Mouse (Mus musculus) CH12.LX (cell line): ENCODE data around the gene Igsf6. TPM values are rescaled to one million over a fixed set of nuclear protein-coding genes. Genes with fewer than 3 reads are reported as not detected.
A peak's percentile ranks its signal among the peaks of the same experiment; 100 is the strongest.

Source experiments
- DNase-seq: peaks from one replicate; pipeline ENCODE4 v3.0.0-alpha.2; 2013; ENCODE audit errors: extremely low read depth
- H3K27ac ChIP-seq: 2 replicates; pipeline ENCODE4 v1.5.1; 2012; ENCODE audit warnings: low read depth, mild to moderate bottlenecking, control low read depth, moderate library complexity; ENCODE audit not compliant: insufficient read depth
- H3K27me3 ChIP-seq: replicated peaks from 2 replicates; pipeline ENCODE3; 2012; ENCODE audit warnings: inconsistent platforms
- H3K36me3 ChIP-seq, 2 experiments: replicated peaks in 1 of 2; 2 replicates each; pipeline versions ENCODE3 to v1.6.1; 2012; ENCODE audit warnings: inconsistent platforms in 1 of 2, low read length in 1 of 2, mild to moderate bottlenecking in 1 of 2, mixed read lengths in 1 of 2, moderate library complexity in 1 of 2; ENCODE audit not compliant: control insufficient read depth in 1 of 2, insufficient read depth in 1 of 2
- H3K4me1 ChIP-seq, 2 experiments: 2 replicates each; pipeline ENCODE4 v1.6.1; 2012; ENCODE audit warnings: inconsistent platforms in 1 of 2, moderate library complexity in 1 of 2; ENCODE audit not compliant: insufficient read depth in 2 of 2, control insufficient read depth in 1 of 2
- H3K4me2 ChIP-seq: 2 replicates; pipeline ENCODE4 v1.6.1; 2012; ENCODE audit warnings: low read depth, mild to moderate bottlenecking, control low read depth; ENCODE audit not compliant: poor library complexity, insufficient read depth, severe bottlenecking
- H3K4me3 ChIP-seq, 3 experiments: fragments of 150-350 bp in 1 of 3; sonication (generic) in 1 of 3; replicated peaks in 1 of 3; 2 replicates each; pipeline versions ENCODE3 to v1.5.1; 2011 to 2012; ENCODE audit warnings: low read depth in 2 of 3, low read length in 2 of 3, mild to moderate bottlenecking in 2 of 3, moderate library complexity in 2 of 3, control low read depth in 1 of 3, improper control_type of control experiment in 1 of 3, inconsistent platforms in 1 of 3, mixed read lengths in 1 of 3; ENCODE audit not compliant: poor library complexity in 1 of 3
- H3K79me2 ChIP-seq: replicated peaks from 2 replicates; pipeline ENCODE4 v1.6.1; 2012; ENCODE audit warnings: mild to moderate bottlenecking, moderate library complexity; ENCODE audit not compliant: control insufficient read depth, poor library complexity, insufficient read depth, severe bottlenecking; ENCODE audit errors: extremely low read depth
- H3K9ac ChIP-seq: 2 replicates; pipeline ENCODE4 v1.6.1; 2012; ENCODE audit warnings: low read depth, mild to moderate bottlenecking, control low read depth, moderate library complexity; ENCODE audit not compliant: insufficient read depth
- H3K9me3 ChIP-seq: replicated peaks from 2 replicates; pipeline ENCODE3; 2012; ENCODE audit warnings: low read length, inconsistent platforms, mixed read lengths
- BHLHE40 ChIP-seq: IDR thresholded peaks from 2 replicates; pipeline ENCODE4 v1.6.1; 2011; ENCODE audit warnings: mild to moderate bottlenecking, low read depth, low read length, improper control_type of control experiment
- CHD2 ChIP-seq: IDR thresholded peaks from 2 replicates; pipeline ENCODE4 v1.6.1; 2011; ENCODE audit warnings: low read length, improper control_type of control experiment
- CTCF ChIP-seq, 2 experiments: IDR thresholded peaks in 1 of 2; conservative IDR thresholded peaks in 1 of 2; 2 replicates each; pipeline ENCODE4 v1.5.1; 2011 to 2012; ENCODE audit warnings: low read depth in 2 of 2, low read length in 2 of 2, improper control_type of control experiment in 1 of 2, inconsistent platforms in 1 of 2, mild to moderate bottlenecking in 1 of 2, moderate library complexity in 1 of 2
- E2F4 ChIP-seq: IDR thresholded peaks from 2 replicates; pipeline ENCODE4 v1.6.1; 2011; ENCODE audit warnings: low read depth, low read length, improper control_type of control experiment; ENCODE audit not compliant: insufficient replicate concordance
- ELF1 ChIP-seq: IDR thresholded peaks from 2 replicates; pipeline ENCODE4 v1.6.1; 2014; ENCODE audit warnings: low read depth, mild to moderate bottlenecking, inconsistent platforms, low read length, improper control_type of control experiment
- GABPA ChIP-seq: IDR thresholded peaks from 2 replicates; pipeline ENCODE4 v1.6.1; 2012; ENCODE audit warnings: low read depth, low read length, improper control_type of control experiment, inconsistent platforms; ENCODE audit not compliant: insufficient replicate concordance
- IRF4 ChIP-seq: IDR thresholded peaks from 2 replicates; pipeline ENCODE4 v1.6.1; 2014; ENCODE audit warnings: low read depth, mild to moderate bottlenecking, inconsistent platforms, low read length, improper control_type of control experiment
- JUND ChIP-seq: conservative IDR thresholded peaks from 2 replicates; pipeline ENCODE4 v1.6.1; 2011; ENCODE audit warnings: low read depth, low read length, improper control_type of control experiment
- KAT2A ChIP-seq: IDR thresholded peaks from 2 replicates; pipeline ENCODE4 v1.6.1; 2012; ENCODE audit warnings: low read length, improper control_type of control experiment, inconsistent platforms; ENCODE audit not compliant: insufficient replicate concordance
- MAX ChIP-seq: IDR thresholded peaks from 2 replicates; pipeline ENCODE4 v1.6.1; 2011; ENCODE audit warnings: low read length, improper control_type of control experiment
- MAZ ChIP-seq: IDR thresholded peaks from 2 replicates; pipeline ENCODE4 v1.6.1; 2012; ENCODE audit warnings: low read depth, mild to moderate bottlenecking, inconsistent platforms, low read length, improper control_type of control experiment, moderate library complexity
- MEF2A ChIP-seq: IDR thresholded peaks from 2 replicates; pipeline ENCODE4 v1.6.1; 2014; ENCODE audit warnings: low read depth, mild to moderate bottlenecking, inconsistent platforms, low read length, improper control_type of control experiment, borderline replicate concordance
- MXI1 ChIP-seq: IDR thresholded peaks from 2 replicates; pipeline ENCODE4 v1.6.1; 2011; ENCODE audit warnings: mild to moderate bottlenecking, low read depth, low read length, improper control_type of control experiment
- MYC ChIP-seq: IDR thresholded peaks from 2 replicates; pipeline ENCODE4 v1.6.1; 2011; ENCODE audit warnings: low read depth, mild to moderate bottlenecking, improper control_type of control experiment, low read length
- NELFE ChIP-seq: IDR thresholded peaks from 2 replicates; pipeline ENCODE4 v1.6.1; 2011; ENCODE audit warnings: low read depth, low read length, improper control_type of control experiment
- NRF1 ChIP-seq: IDR thresholded peaks from 2 replicates; pipeline ENCODE4 v1.6.1; 2014; ENCODE audit warnings: low read depth, mild to moderate bottlenecking, inconsistent platforms, low read length, improper control_type of control experiment, moderate library complexity
- PAX5 ChIP-seq: IDR thresholded peaks from 2 replicates; pipeline ENCODE4 v1.6.1; 2012; ENCODE audit warnings: low read length, inconsistent platforms, mixed read lengths
- POLR2AphosphoS2 ChIP-seq: IDR thresholded peaks from 2 replicates; pipeline ENCODE4 v1.6.1; 2011; ENCODE audit warnings: low read depth, low read length, improper control_type of control experiment
- RAD21 ChIP-seq: IDR thresholded peaks from 2 replicates; pipeline ENCODE4 v1.6.1; 2011; ENCODE audit warnings: low read depth, mild to moderate bottlenecking, low read length, improper control_type of control experiment, moderate library complexity
- RCOR1 ChIP-seq: conservative IDR thresholded peaks from 2 replicates; pipeline ENCODE4 v1.6.1; 2012; ENCODE audit warnings: low read depth, mild to moderate bottlenecking, inconsistent platforms, low read length, improper control_type of control experiment
- SIN3A ChIP-seq: IDR thresholded peaks from 2 replicates; pipeline ENCODE4 v1.6.1; 2012; ENCODE audit warnings: low read length, improper control_type of control experiment, inconsistent platforms
- SMC3 ChIP-seq: IDR thresholded peaks from 2 replicates; pipeline ENCODE4 v1.6.1; 2011; ENCODE audit warnings: low read depth, low read length, improper control_type of control experiment
- TBP ChIP-seq: conservative IDR thresholded peaks from 2 replicates; pipeline ENCODE4 v1.6.1; 2011; ENCODE audit warnings: low read depth, low read length, improper control_type of control experiment
- TCF12 ChIP-seq: IDR thresholded peaks from 2 replicates; pipeline ENCODE4 v1.6.1; 2014; ENCODE audit warnings: low read depth, mild to moderate bottlenecking, inconsistent platforms, low read length, improper control_type of control experiment
- UBTF ChIP-seq: IDR thresholded peaks from 2 replicates; pipeline ENCODE4 v1.6.1; 2012; ENCODE audit warnings: low read depth, mild to moderate bottlenecking, inconsistent platforms, low read length, improper control_type of control experiment, moderate library complexity
- USF2 ChIP-seq: conservative IDR thresholded peaks from 2 replicates; pipeline ENCODE4 v1.6.1; 2011; ENCODE audit warnings: low read depth, low read length, improper control_type of control experiment
- ZC3H11A ChIP-seq: IDR thresholded peaks from 2 replicates; pipeline ENCODE4 v1.6.1; 2012; ENCODE audit warnings: low read depth, mild to moderate bottlenecking, inconsistent platforms, low read length, improper control_type of control experiment
- ZKSCAN1 ChIP-seq: IDR thresholded peaks from 2 replicates; pipeline ENCODE4 v1.6.1; 2012; ENCODE audit warnings: low read depth, inconsistent platforms, low read length, improper control_type of control experiment, borderline replicate concordance
- ZMIZ1 ChIP-seq: IDR thresholded peaks from 2 replicates; pipeline ENCODE4 v1.6.1; 2012; ENCODE audit warnings: low read depth, mild to moderate bottlenecking, inconsistent platforms, low read length, improper control_type of control experiment
- ZNF384 ChIP-seq: IDR thresholded peaks from 2 replicates; pipeline ENCODE4 v1.6.1; 2012; ENCODE audit warnings: low read depth, low read length, improper control_type of control experiment, inconsistent platforms
- dilution Hi-C: fragments of 300-500 bp; cut with MboI; formaldehyde crosslinking; loops from 2 replicates; pipeline ENCODE4 v1.14.3; 2020; ENCODE audit warnings: low sequenced_read_pairs; ENCODE audit not compliant: extremely low pct_unique_long_range_greater_than_20kb, extremely low pct_ligation_motif_present
- in situ Hi-C: fragments of 300-500 bp; cut with MboI; formaldehyde crosslinking; loops from 3 replicates; pipeline ENCODE4 v1.14.3; 2019; ENCODE audit warnings: low sequenced_read_pairs, low pct_ligation_motif_present, low pct_unique_long_range_greater_than_20kb, mixed read lengths
- polyA plus RNA-seq: library from polyadenylated mRNA; unstranded; fragments of >175 nt; gene quantifications from 2 replicates; pipeline ENCODE4 v1.2.1, GENCODE M21; 2012; ENCODE audit warnings: low read depth; ENCODE audit not compliant: insufficient read length
- total RNA-seq, 2 experiments: library from RNA; depleted of rRNA; stranded (reverse); fragments of 300-350 nt in 1 of 2; fragments of >200 nt in 1 of 2; gene quantifications; 2 replicates each; pipeline ENCODE4 v1.2.3; 2012 to 2014

Gene Igsf6
- total and polyA plus RNA-seq, 3 experiments: 0.21 TPM; not detected in 2

GRCm38 (mm10) chr7:121034701-121035141 lies 39.7 kb downstream of the Igsf6 start:
- peaks cover 0 to 5% of the 10 kb centered on the region in 2 experiments for H3K36me3 ChIP-seq
- H3K27me3 ChIP-seq: peaks cover 2% of the 10 kb centered on the region
- TF ChIP-seq MXI1 (peak; percentile 68; the same call in 1 of the 2 replicates), ZC3H11A (no peak)
- no peak for DNase-seq
- H3K27ac ChIP-seq: peak overlapping the region; percentile 61
- H3K4me1 ChIP-seq: peaks cover 4 to 21% of the 10 kb centered on the region in 2 experiments; a peak in 3 of 4 replicates
- H3K9ac ChIP-seq: peak overlapping the region; percentile 89
- H3K4me2 ChIP-seq: peak overlapping the region; percentile 92; the same call in 1 of the 2 replicates
- dilution Hi-C loops: no loop called here
- H3K9me3 ChIP-seq: no peaks in the 10 kb centered on the region
- H3K4me3 ChIP-seq: peak overlapping the region; percentile 76 to 99 (median 93)
- in situ Hi-C loops: loop anchor here (10.0 kb wide), 2 partner anchors 50 to 200 kb away; partner anchors contain the start of genes Cdr2 and Mfsd13b
- H3K79me2 ChIP-seq: peaks cover 32% of the 10 kb centered on the region

- H3K79me2 ChIP-seq: peaks cover 27% of the 10 kb centered on the region
- in situ Hi-C loops: loop anchor here (10.0 kb wide), 2 partner anchors 49 to 199 kb away; partner anchors contain the start of genes Cdr2 and Mfsd13b
- H3K4me1 ChIP-seq: peaks cover 4 to 21% of the 10 kb centered on the region in 2 experiments; a peak in 3 of 4 replicates
- H3K4me2 ChIP-seq: peak within 1 kb of the TSS; percentile 96
- H3K27me3 ChIP-seq: peaks cover 2% of the 10 kb centered on the region
- no peaks in the 10 kb centered on the region for H3K9me3 ChIP-seq
- H3K9ac ChIP-seq: peak within 1 kb of the TSS; percentile 96
- DNase-seq: peak; percentile 94
- dilution Hi-C loops: no loop called here
- peak within 1 kb of the TSS; percentile 93 to 99 (median 97) for H3K4me3 ChIP-seq
- H3K36me3 ChIP-seq: peaks cover 0 to 5% of the 10 kb centered on the region in 2 experiments
- peak within 1 kb of the TSS; percentile 61 for H3K27ac ChIP-seq
- TF ChIP-seq UBTF (no peak), JUND (no peak), ZNF384 (no peak), E2F4 (peak; percentile 48; the same call in 1 of the 2 replicates), NELFE (peak; percentile 89), RCOR1 (no peak), POLR2AphosphoS2 (no peak), SMC3 (no peak), KAT2A (peak; percentile 90; the same call in 1 of the 2 replicates), TCF12 (peak; percentile 93), USF2 (no peak), MAZ (peak; percentile 98), TBP (peak; percentile 74), MXI1 (peak; percentile 86), ELF1 (peak; percentile 83), ZKSCAN1 (no peak), MYC (peak; percentile 46; the same call in 1 of the 2 replicates), IRF4 (peak; percentile 83), GABPA (peak; percentile 12; the same call in 1 of the 2 replicates), PAX5 (no peak), CHD2 (peak; percentile 81), ZMIZ1 (peak; percentile 79), MEF2A (peak; percentile 80), NRF1 (peak; percentile 51), BHLHE40 (peak; percentile 42; the same call in 1 of the 2 replicates), SIN3A (peak; percentile 76), RAD21 (no peak), CTCF (conservative IDR thresholded peaks at IDR 0.05 in 1 of 2, IDR thresholded peaks at IDR 0.05 in 1 of 2; ENCODE audit: low read depth in 2 of 2, low read length in 2 of 2) (no peak), MAX (peak; percentile 68; the same call in 1 of the 2 replicates)
Observed at GRCm38 (mm10) chr7:121033856-121034652, 40.3 kb downstream of the Igsf6 start, which contains the start of gene Mettl9. TSS of gene Mettl9 (plus strand) at chr7:121034445.
